Mouse (Mus musculus) heart, postnatal 10 days (tissue): ENCODE results near the gene Wdr63. TPM values are rescaled to one million over a fixed set of nuclear protein-coding genes. Genes with fewer than 3 reads are reported as not detected.

Experiments
- DNase-seq, 2 experiments: peaks; one replicate each; pipeline ENCODE4 v3.0.0; 2021
- intact Hi-C: fragments of 180-260 bp; cut with DNase I; formaldehyde crosslinking; loops from one replicate; pipeline ENCODE4 v1.15.1; 2025
- total RNA-seq, 2 experiments: library from RNA; stranded (reverse); gene quantifications; 2 replicates each; pipeline ENCODE4 v1.2.3; 2021

The Wdr63 gene
- total RNA-seq, 2 experiments from 2014 or later: not detected

- DNase-seq: no peak
- intact Hi-C loops: no loop called here
Measured at GRCm38 (mm10) chr3:146122807-146123463, 15.0 kb upstream of the Wdr63 start.

GRCm38 (mm10) chr3:146122125-146122420 is 14.1 kb upstream of the Wdr63 start:
- intact Hi-C loops: no loop called here
- DNase-seq: no peak

- no peak for DNase-seq
- intact Hi-C loops: no loop called here
Measured at GRCm38 (mm10) chr3:146121310-146122124, 13.6 kb upstream of the Wdr63 start.

- intact Hi-C loops: no loop called here
- DNase-seq: no peak
Measured at GRCm38 (mm10) chr3:146117997-146118457, 10.1 kb upstream of the Wdr63 start.

- DNase-seq: no peak
- intact Hi-C loops: no loop called here
Measured at GRCm38 (mm10) chr3:146117258-146117996, 9.5 kb upstream of the Wdr63 start, which contains the start of gene Mcoln3. Mcoln3 (plus strand) TSS chr3:146117450.

GRCm38 (mm10) chr3:146110916-146111315 is 3.0 kb upstream of the Wdr63 start:
- intact Hi-C loops: no loop called here
- peak; percentile 15 to 19 for DNase-seq

- DNase-seq: peak; percentile 12 to 23
- intact Hi-C loops: no loop called here
Measured at GRCm38 (mm10) chr3:146110358-146110757, 2.4 kb upstream of the Wdr63 start.

GRCm38 (mm10) chr3:146108945-146109344 is 1.0 kb upstream of the Wdr63 start:
- intact Hi-C loops: loop anchor here (1.0 to 10.0 kb wide), 2 partner anchors 41 to 66 kb away; no protein-coding TSS in a partner anchor
- DNase-seq: no peak

GRCm38 (mm10) chr3:146107116-146107849 is 647 bp downstream of the Wdr63 start:
- intact Hi-C loops: loop anchor here (10.0 kb wide), 1 partner anchor 68 kb away; no protein-coding TSS in a partner anchor
- peak in 1 of 2 experiments; percentile 45 for DNase-seq

- intact Hi-C loops: loop anchor here (10.0 kb wide), 1 partner anchor 73 kb away; no protein-coding TSS in a partner anchor
- DNase-seq: no peak
Measured at GRCm38 (mm10) chr3:146102049-146102448, 5.9 kb downstream of the Wdr63 start.

- DNase-seq: peak in 1 of 2 experiments; percentile 25
- intact Hi-C loops: loop anchor here (10.0 kb wide), 1 partner anchor 75 kb away; no protein-coding TSS in a partner anchor
Measured at GRCm38 (mm10) chr3:146099925-146100324, 8.0 kb downstream of the Wdr63 start.

- no peak for DNase-seq
- intact Hi-C loops: no loop called here
Measured at GRCm38 (mm10) chr3:146097861-146098260, 10.1 kb downstream of the Wdr63 start.

- DNase-seq: no peak
- intact Hi-C loops: no loop called here
Measured at GRCm38 (mm10) chr3:146096986-146097385, 10.9 kb downstream of the Wdr63 start.

- intact Hi-C loops: no loop called here
- no peak for DNase-seq
Measured at GRCm38 (mm10) chr3:146095066-146095465, 12.9 kb downstream of the Wdr63 start.

GRCm38 (mm10) chr3:146090988-146091657 is 16.8 kb downstream of the Wdr63 start:
- intact Hi-C loops: no loop called here
- DNase-seq: no peak

GRCm38 (mm10) chr3:146080241-146080640 is 27.7 kb downstream of the Wdr63 start:
- intact Hi-C loops: no loop called here
- no peak for DNase-seq

- peak in 1 of 2 experiments; percentile 18 for DNase-seq
- intact Hi-C loops: loop anchor here (1.0 kb wide), 1 partner anchor 122 kb away; no protein-coding TSS in a partner anchor
Measured at GRCm38 (mm10) chr3:146072780-146073179, 35.1 kb downstream of the Wdr63 start.

GRCm38 (mm10) chr3:146069276-146069675 is 38.7 kb downstream of the Wdr63 start:
- DNase-seq: no peak
- intact Hi-C loops: no loop called here

- intact Hi-C loops: no loop called here
- DNase-seq: no peak
Measured at GRCm38 (mm10) chr3:146063146-146063545, 44.8 kb downstream of the Wdr63 start.
